Comparison of ENCODE assay signal across 13 mouse cellular contexts in the genomic region with DNA sequence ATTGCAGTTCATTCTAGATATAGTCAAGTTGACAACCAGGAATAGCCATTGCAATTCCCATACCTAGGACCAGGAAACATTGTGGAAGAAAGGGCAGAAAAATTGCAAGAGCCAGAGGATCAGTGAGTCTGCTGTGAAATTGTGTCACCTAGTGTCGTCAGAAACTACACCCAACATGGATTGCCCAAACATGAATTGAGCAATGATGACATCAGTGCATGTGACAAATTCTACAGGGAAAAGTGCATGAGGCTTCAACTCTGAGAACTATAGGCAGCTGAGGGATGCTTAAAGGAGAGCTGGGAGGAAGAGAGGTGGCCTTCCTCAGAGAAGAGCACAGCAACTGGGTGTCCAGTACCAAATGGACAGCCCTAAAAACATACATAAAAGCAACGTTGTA.
"Had no signal": no experiment of that assay in that cellular context is flagged by ENCODE, and none has a peak within 500 bp of the region (broad histone marks: within the 10 kb centered on the region; RNA-seq: fewer than 3 reads in every experiment).

No protein-coding gene starts in this region.

- H3K4me1 ChIP-seq: intestine, embryonic 15.5 days; midbrain, embryonic 12.5 days; neural tube, embryonic 13.5 days had no signal

- DNase-seq: kidney, adult 18-20 months; kidney, postnatal 10 days; kidney, postnatal 4 days; left cerebral cortex, postnatal 4 days; lung, adult 18-20 months; lung, postnatal 4 days; retina, postnatal 1 day; thymus, postnatal 36 days had no signal

- ATAC-seq: intestine, embryonic 15.5 days; midbrain, embryonic 16.5 days had no signal

- H3K4me2 ChIP-seq: intestine, embryonic 15.5 days; midbrain, embryonic 12.5 days; neural tube, embryonic 13.5 days had no signal

- H3K9ac ChIP-seq: intestine, embryonic 15.5 days; midbrain, embryonic 12.5 days; neural tube, embryonic 13.5 days had no signal

- H3K36me3 ChIP-seq: intestine, embryonic 15.5 days; midbrain, embryonic 12.5 days; neural tube, embryonic 13.5 days had no signal

- H3K27me3 ChIP-seq: intestine, embryonic 15.5 days had no signal

- H3K27ac ChIP-seq: intestine, embryonic 15.5 days; layer of hippocampus, adult 2 months; midbrain, embryonic 12.5 days; neural tube, embryonic 13.5 days had no signal

- H3K9me3 ChIP-seq: intestine, embryonic 15.5 days; midbrain, embryonic 12.5 days; neural tube, embryonic 13.5 days had no signal

- H3K4me3 ChIP-seq: intestine, embryonic 15.5 days; layer of hippocampus, adult 2 months; midbrain, embryonic 12.5 days; neural tube, embryonic 13.5 days had no signal
